Mouse (Mus musculus) cortical plate, adult 2 months (tissue): ENCODE measurements around the gene Thumpd3.

ENCODE experiments used
- CTCF ChIP-seq: fragments of 200-500 bp; IDR thresholded peaks from 2 replicates; pipeline ENCODE4 v1.5.1; 2011; ENCODE audit warnings: mild to moderate bottlenecking, control low read depth, low read length; ENCODE audit not compliant: insufficient read depth; ENCODE audit errors: extremely low read depth
- POLR2A ChIP-seq: fragments of 200-500 bp; IDR thresholded peaks from 2 replicates; pipeline ENCODE4 v1.6.1; 2011; ENCODE audit warnings: mild to moderate bottlenecking, low read length, control low read depth; ENCODE audit not compliant: insufficient read depth; ENCODE audit errors: extremely low read depth

DNA sequence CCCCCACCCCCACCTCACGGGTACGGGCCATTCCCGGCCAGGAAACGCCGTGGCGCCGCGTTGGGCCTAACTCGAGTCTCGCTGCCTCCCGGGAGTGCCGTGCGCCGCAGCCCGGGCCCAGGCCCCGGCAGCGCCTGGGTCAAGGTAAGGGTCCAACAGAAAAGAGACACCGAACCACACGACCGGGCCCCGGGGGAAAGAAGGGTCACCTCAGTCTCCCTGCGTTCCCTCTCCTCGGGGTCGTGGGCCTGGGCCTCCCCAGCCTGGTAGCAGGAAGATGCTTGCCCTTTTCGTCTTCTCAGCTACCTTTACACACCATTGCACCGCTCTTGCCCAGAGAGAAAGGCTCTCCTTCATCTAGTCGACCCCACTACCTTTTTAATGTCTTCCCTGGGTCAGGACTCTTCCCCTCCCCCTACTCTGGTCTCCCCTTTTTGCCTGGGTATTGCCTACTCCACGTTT is 31.6 kb downstream of the Thumpd3 start:
- TF ChIP-seq POLR2A = no peak
- TF ChIP-seq CTCF = no peak
